Mouse (Mus musculus) kidney, postnatal 14 days (tissue): ENCODE results near the gene Mff.

Experiments used
- DNase-seq: peaks from one replicate; pipeline ENCODE4 v3.0.0; 2022; ENCODE audit warnings: mixed read lengths

Gene Mff

GRCm38 (mm10) chr1:82772428-82772827 is 47.7 kb downstream of the Mff start:
- no peak for DNase-seq

- DNase-seq: no peak
Observed at GRCm38 (mm10) chr1:82773208-82773607, 48.5 kb downstream of the Mff start.

GRCm38 (mm10) chr1:82775293-82775692 is 50.6 kb downstream of the Mff start:
- DNase-seq: no peak

- DNase-seq: no peak
Observed at GRCm38 (mm10) chr1:82779388-82779966, 54.8 kb downstream of the Mff start.

GRCm38 (mm10) chr1:82783559-82783958 is 58.9 kb downstream of the Mff start:
- DNase-seq: no peak

- DNase-seq: no peak
Observed at GRCm38 (mm10) chr1:82785546-82785945, 60.9 kb downstream of the Mff start.

GRCm38 (mm10) chr1:82787414-82787813 is 62.7 kb downstream of the Mff start:
- peak; percentile 85 for DNase-seq

- no peak for DNase-seq
Observed at GRCm38 (mm10) chr1:82788070-82788469, 63.4 kb downstream of the Mff start.

GRCm38 (mm10) chr1:82791105-82791504 is 66.4 kb downstream of the Mff start:
- DNase-seq: no peak

GRCm38 (mm10) chr1:82792238-82792637 is 67.5 kb downstream of the Mff start:
- DNase-seq: no peak

- DNase-seq: no peak
Observed at GRCm38 (mm10) chr1:82793110-82793509, 68.4 kb downstream of the Mff start.

- no peak for DNase-seq
Observed at GRCm38 (mm10) chr1:82793986-82794385, 69.3 kb downstream of the Mff start.

GRCm38 (mm10) chr1:82795211-82795610 is 70.5 kb downstream of the Mff start:
- DNase-seq: no peak

- DNase-seq: no peak
Observed at GRCm38 (mm10) chr1:82795702-82796443, 71.2 kb downstream of the Mff start.

GRCm38 (mm10) chr1:82797088-82797487 is 72.4 kb downstream of the Mff start:
- DNase-seq: no peak

- DNase-seq: peak; percentile 56
Observed at GRCm38 (mm10) chr1:82798304-82798703, 73.6 kb downstream of the Mff start.

GRCm38 (mm10) chr1:82798922-82799321 is 74.2 kb downstream of the Mff start:
- no peak for DNase-seq

GRCm38 (mm10) chr1:82801105-82801783 is 76.6 kb downstream of the Mff start:
- no peak for DNase-seq
